Mouse (Mus musculus) myocyte (in vitro differentiated cells): ENCODE results near the gene Plxna2. TPM values are rescaled to one million over a fixed set of nuclear protein-coding genes. Genes with fewer than 3 reads are reported as not detected.

Experiments
- H3K27me3 ChIP-seq: one replicate; pipeline ENCODE4 v1.6.1; 2011; ENCODE audit not compliant: control insufficient read depth, insufficient read depth, insufficient read length
- H3K36me3 ChIP-seq: one replicate; pipeline ENCODE4 v1.6.1; 2011; ENCODE audit not compliant: control insufficient read depth, insufficient read depth
- H3K4me2 ChIP-seq: one replicate; pipeline ENCODE4 v1.6.1; 2011; ENCODE audit warnings: low read depth, control low read depth
- H3K4me3 ChIP-seq: one replicate; pipeline ENCODE4 v1.5.1; 2011; ENCODE audit warnings: mild to moderate bottlenecking, control low read depth, moderate library complexity
- H3K79me2 ChIP-seq: one replicate; pipeline ENCODE4 v1.6.1; 2011; ENCODE audit not compliant: control insufficient read depth, insufficient read depth
- H3ac ChIP-seq: one replicate; pipeline ENCODE4 v1.6.1; 2011; ENCODE audit not compliant: control insufficient read depth, insufficient read length
- CEBPB ChIP-seq: IDR thresholded peaks from 2 replicates; pipeline ENCODE4 v1.6.1; 2011; ENCODE audit warnings: mild to moderate bottlenecking, moderate library complexity; ENCODE audit not compliant: poor library complexity, insufficient read depth, severe bottlenecking
- E2F4 ChIP-seq: IDR thresholded peaks from one replicate; pipeline ENCODE4 v1.6.1; 2011; ENCODE audit warnings: mild to moderate bottlenecking, control low read depth, moderate library complexity; ENCODE audit not compliant: insufficient read depth
- MAX ChIP-seq: IDR thresholded peaks from one replicate; pipeline ENCODE4 v1.6.1; 2011; ENCODE audit warnings: low read depth, mild to moderate bottlenecking, control low read depth
- MYOD1 ChIP-seq, 3 experiments: IDR thresholded peaks; one replicate each; pipeline ENCODE4 v1.6.1; 2011; ENCODE audit warnings: control low read depth in 2 of 3, low read depth in 2 of 3, mild to moderate bottlenecking in 2 of 3, moderate library complexity in 1 of 3; ENCODE audit not compliant: insufficient read length in 2 of 3, control insufficient read depth in 1 of 3
- MYOG ChIP-seq, 3 experiments: IDR thresholded peaks; one replicate each; pipeline ENCODE4 v1.6.1; 2011; ENCODE audit warnings: control low read depth in 2 of 3, low read depth in 2 of 3, mild to moderate bottlenecking in 2 of 3; ENCODE audit not compliant: insufficient read length in 2 of 3, control insufficient read depth in 1 of 3, insufficient read depth in 1 of 3
- POLR2A ChIP-seq: IDR thresholded peaks from one replicate; pipeline ENCODE4 v1.6.1; 2011; ENCODE audit warnings: low read depth, mild to moderate bottlenecking, control low read depth, moderate library complexity; ENCODE audit not compliant: insufficient read length
- POLR2AphosphoS2 ChIP-seq: IDR thresholded peaks from one replicate; pipeline ENCODE4 v1.6.1; 2011; ENCODE audit warnings: low read depth, control low read depth; ENCODE audit not compliant: insufficient read length
- REST ChIP-seq: IDR thresholded peaks from one replicate; pipeline ENCODE4 v1.6.1; 2011; ENCODE audit warnings: mild to moderate bottlenecking, control low read depth, moderate library complexity; ENCODE audit not compliant: insufficient read depth, insufficient read length
- SRF ChIP-seq: IDR thresholded peaks from one replicate; pipeline ENCODE4 v1.6.1; 2011; ENCODE audit warnings: low read depth; ENCODE audit not compliant: control insufficient read depth, insufficient read length
- TCF12 ChIP-seq: IDR thresholded peaks from one replicate; pipeline ENCODE4 v1.6.1; 2011; ENCODE audit warnings: mild to moderate bottlenecking, control low read depth; ENCODE audit not compliant: poor library complexity, insufficient read depth, severe bottlenecking
- TCF3 ChIP-seq: IDR thresholded peaks from one replicate; pipeline ENCODE4 v1.6.1; 2011; ENCODE audit warnings: low read depth, control low read depth; ENCODE audit not compliant: insufficient read length
- USF1 ChIP-seq: IDR thresholded peaks from one replicate; pipeline ENCODE4 v1.6.1; 2011; ENCODE audit warnings: low read depth, mild to moderate bottlenecking, control low read depth, moderate library complexity
- polyA plus RNA-seq: library from polyadenylated mRNA; unstranded; fragments of >200 nt; fragmentation: generic; extraction: Trizol; gene quantifications from one replicate; pipeline ENCODE4 v1.2.1, GENCODE M21; 2012; ENCODE audit warnings: missing spikeins

Gene Plxna2
- polyA plus RNA-seq: 3.6 TPM

DNA sequence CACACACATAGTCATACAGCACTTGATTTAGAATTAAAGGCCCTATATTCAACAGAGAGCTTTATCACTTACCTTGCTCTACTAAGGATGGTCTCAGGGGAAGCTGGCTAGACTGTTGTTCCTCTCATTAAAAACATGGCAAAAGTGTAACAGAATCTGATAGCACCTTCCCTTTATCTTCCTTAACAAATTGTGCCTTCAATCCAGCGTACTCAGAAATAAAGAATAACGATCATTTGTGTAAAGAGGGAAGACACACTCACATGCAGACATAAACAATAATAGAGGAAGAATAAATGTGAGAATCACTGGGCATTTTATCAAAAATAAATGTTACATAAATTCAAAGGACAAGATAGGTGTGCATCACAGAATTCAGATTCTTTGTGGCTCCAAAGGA is at the start of gene Plxna2:
Gene Plxna2, plus strand, starts transcription at position 301 of the 400 bp plus-strand sequence.
- H3K4me3 ChIP-seq: peak within 1 kb of the TSS; percentile 81
- peak within 1 kb of the TSS; percentile 98 for H3K4me2 ChIP-seq
- H3ac ChIP-seq: peak within 1 kb of the TSS; percentile 60
- H3K36me3 ChIP-seq: no peaks in the 10 kb centered on the region
- H3K79me2 ChIP-seq: peaks cover 18% of the 10 kb centered on the region
- no peaks in the 10 kb centered on the region for H3K27me3 ChIP-seq
- TF ChIP-seq TCF3 (no peak), POLR2AphosphoS2 (no peak), MYOG (IDR thresholded peaks at IDR 0.05; ENCODE audit: control insufficient read depth in 1 of 3, insufficient read depth in 1 of 3, insufficient read length in 2 of 3, low read depth in 2 of 3) (no peak), SRF (no peak), REST (no peak), CEBPB (no peak), POLR2A (no peak), TCF12 (no peak), E2F4 (no peak), USF1 (no peak), MAX (no peak), MYOD1 (IDR thresholded peaks at IDR 0.05; ENCODE audit: control insufficient read depth in 1 of 3, insufficient read length in 2 of 3, low read depth in 2 of 3) (no peak)

DNA sequence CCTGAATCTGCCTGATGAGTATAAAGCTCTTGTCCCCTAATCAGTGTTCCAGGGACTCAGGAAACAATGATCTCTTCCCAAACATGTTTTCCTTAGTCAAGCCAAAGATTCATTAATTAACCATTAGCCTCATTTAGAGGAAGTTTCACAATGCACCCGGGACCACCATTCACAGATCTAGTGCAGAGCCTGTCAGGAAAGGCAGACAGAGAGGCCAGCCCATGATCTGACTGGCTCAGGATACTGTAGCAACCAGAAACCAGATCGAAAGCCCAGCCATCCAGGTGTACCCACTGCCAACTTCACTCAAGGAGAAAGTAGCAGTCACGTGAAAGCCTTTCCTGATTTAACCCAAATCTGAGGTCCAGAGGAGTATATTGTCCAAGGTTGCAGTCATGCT is 44.1 kb upstream of the Plxna2 start:
- Histone ChIP-seq H3K36me3 (no peaks in the 10 kb centered on the region), H3K27me3 (no peaks in the 10 kb centered on the region)

DNA sequence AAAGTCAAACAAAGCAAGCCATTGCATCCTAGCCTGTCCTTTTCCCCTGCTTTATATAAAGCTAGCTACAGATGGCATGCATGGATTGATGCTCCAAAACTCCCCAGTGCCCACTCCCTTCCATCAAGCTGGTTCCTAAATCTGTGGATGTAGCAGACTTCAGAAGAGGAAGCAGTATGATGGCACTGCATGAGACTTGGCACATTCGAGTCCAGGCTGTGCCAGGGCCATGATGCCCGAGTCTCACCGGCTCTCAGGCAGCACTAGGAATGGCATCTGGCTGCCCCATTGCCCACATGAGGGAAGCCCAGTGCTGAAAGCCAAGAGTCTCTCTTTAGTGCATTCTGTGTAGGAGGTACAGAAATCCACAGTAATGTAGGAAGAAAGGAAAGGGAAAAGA is 39.7 kb upstream of the Plxna2 start:
- Histone ChIP-seq H3K27me3 (no peaks in the 10 kb centered on the region), H3ac (no peak overlapping the region), H3K79me2 (no peaks in the 10 kb centered on the region), H3K4me3 (no peak overlapping the region), H3K36me3 (no peaks in the 10 kb centered on the region), H3K4me2 (no peak overlapping the region)
- TF ChIP-seq MAX (no peak), TCF12 (no peak), CEBPB (no peak), POLR2AphosphoS2 (no peak), E2F4 (no peak), POLR2A (no peak), MYOD1 (IDR thresholded peaks at IDR 0.05; ENCODE audit: control insufficient read depth in 1 of 3, insufficient read length in 2 of 3, low read depth in 2 of 3) (no peak), SRF (no peak), MYOG (IDR thresholded peaks at IDR 0.05; ENCODE audit: control insufficient read depth in 1 of 3, insufficient read depth in 1 of 3, insufficient read length in 2 of 3, low read depth in 2 of 3) (no peak), USF1 (no peak), REST (no peak), TCF3 (no peak)

More for the DNA sequence above, 44.1 kb upstream of the Plxna2 start:
- H3K79me2 ChIP-seq: no peaks in the 10 kb centered on the region
- no peak overlapping the region for H3ac ChIP-seq
- TF ChIP-seq MYOD1 (IDR thresholded peaks at IDR 0.05; ENCODE audit: control insufficient read depth in 1 of 3, insufficient read length in 2 of 3, low read depth in 2 of 3) (no peak), E2F4 (no peak), MYOG (IDR thresholded peaks at IDR 0.05; ENCODE audit: control insufficient read depth in 1 of 3, insufficient read depth in 1 of 3, insufficient read length in 2 of 3, low read depth in 2 of 3) (no peak), MAX (no peak), REST (no peak), CEBPB (no peak), SRF (no peak), TCF3 (no peak), POLR2AphosphoS2 (no peak), USF1 (no peak), TCF12 (no peak), POLR2A (no peak)
- no peak overlapping the region for H3K4me3 ChIP-seq
- no peak overlapping the region for H3K4me2 ChIP-seq

DNA sequence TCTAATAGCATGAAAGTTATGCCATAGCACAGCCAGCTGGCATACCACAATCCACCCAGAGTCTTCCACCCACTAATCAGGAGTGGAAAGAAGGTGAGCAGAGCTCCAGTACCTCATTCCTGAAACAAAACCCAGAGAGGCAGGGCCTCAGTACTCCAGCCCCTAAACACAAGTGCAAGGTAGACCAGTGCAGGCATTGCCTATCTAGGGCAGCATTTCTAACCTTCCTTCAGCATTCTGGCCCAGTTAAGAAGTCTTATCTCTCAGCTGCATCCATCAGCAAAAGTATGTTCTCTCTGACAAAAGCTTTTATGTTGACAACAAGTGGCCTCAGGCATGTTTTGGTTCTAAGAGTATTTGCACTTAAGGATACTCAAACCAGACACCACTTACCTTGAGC is 37.5 kb upstream of the Plxna2 start:
- Histone ChIP-seq H3ac (no peak overlapping the region), H3K27me3 (no peaks in the 10 kb centered on the region), H3K4me3 (no peak overlapping the region), H3K4me2 (no peak overlapping the region), H3K79me2 (no peaks in the 10 kb centered on the region), H3K36me3 (no peaks in the 10 kb centered on the region)
- TF ChIP-seq TCF12: no peak
- no peak for TF ChIP-seq MYOG (IDR thresholded peaks at IDR 0.05; ENCODE audit: control insufficient read depth in 1 of 3, insufficient read depth in 1 of 3, insufficient read length in 2 of 3, low read depth in 2 of 3)
- TF ChIP-seq USF1: no peak
- TF ChIP-seq MYOD1 (IDR thresholded peaks at IDR 0.05; ENCODE audit: control insufficient read depth in 1 of 3, insufficient read length in 2 of 3, low read depth in 2 of 3): no peak
- TF ChIP-seq POLR2A: no peak
- no peak for TF ChIP-seq POLR2AphosphoS2
- TF ChIP-seq E2F4: no peak
- TF ChIP-seq CEBPB: no peak
- TF ChIP-seq SRF: no peak
- TF ChIP-seq TCF3: no peak
